Mouse (Mus musculus): ENCODE measurements around the gene Sdk2. TPM values are rescaled to one million over a fixed set of nuclear protein-coding genes. Genes with fewer than 3 reads are reported as not detected.

Gene Sdk2
- total RNA-seq, 2 experiments from 2014 or later: 26.2 to 33.6 TPM

GRCm38 (mm10) chr11:113992894-113993293 lies 74.0 kb downstream of the Sdk2 start:
- DNase-seq (ENCODE audit: low spot score in 2 of 2): no peak

- DNase-seq (ENCODE audit: low spot score in 2 of 2): no peak
Measured at GRCm38 (mm10) chr11:113991886-113992285, 75.0 kb downstream of the Sdk2 start.

- peak; percentile 85 to 86 for DNase-seq (ENCODE audit: low spot score in 2 of 2)
Measured at GRCm38 (mm10) chr11:113990466-113990865, 76.4 kb downstream of the Sdk2 start.

GRCm38 (mm10) chr11:113990065-113990464 lies 76.8 kb downstream of the Sdk2 start:
- no peak for DNase-seq (ENCODE audit: low spot score in 2 of 2)

- DNase-seq (ENCODE audit: low spot score in 2 of 2): no peak
Measured at GRCm38 (mm10) chr11:113985826-113986416, 80.9 kb downstream of the Sdk2 start.

- DNase-seq (ENCODE audit: low spot score in 2 of 2): peak; percentile 26 to 41
Measured at GRCm38 (mm10) chr11:113981732-113982503, 84.9 kb downstream of the Sdk2 start.

- no peak for DNase-seq (ENCODE audit: low spot score in 2 of 2)
Measured at GRCm38 (mm10) chr11:113981088-113981487, 85.8 kb downstream of the Sdk2 start.

- no peak for DNase-seq (ENCODE audit: low spot score in 2 of 2)
Measured at GRCm38 (mm10) chr11:113978318-113978717, 88.5 kb downstream of the Sdk2 start.

GRCm38 (mm10) chr11:113975667-113975970 lies 91.2 kb downstream of the Sdk2 start:
- DNase-seq (ENCODE audit: low spot score in 2 of 2): no peak

GRCm38 (mm10) chr11:113974876-113975666 lies 91.8 kb downstream of the Sdk2 start:
- DNase-seq (ENCODE audit: low spot score in 2 of 2): no peak

GRCm38 (mm10) chr11:113972517-113972872 lies 94.4 kb downstream of the Sdk2 start:
- peak in 1 of 2 experiments; percentile 13 for DNase-seq (ENCODE audit: low spot score in 2 of 2)

GRCm38 (mm10) chr11:113971609-113972516 lies 95.0 kb downstream of the Sdk2 start:
- DNase-seq (ENCODE audit: low spot score in 2 of 2): peak; percentile 67 to 68

- DNase-seq (ENCODE audit: low spot score in 2 of 2): no peak
Measured at GRCm38 (mm10) chr11:113970026-113970425, 96.8 kb downstream of the Sdk2 start.

- no peak for DNase-seq (ENCODE audit: low spot score in 2 of 2)
Measured at GRCm38 (mm10) chr11:113965214-113965613, 101.6 kb downstream of the Sdk2 start.

GRCm38 (mm10) chr11:113962751-113963150 lies 104.1 kb downstream of the Sdk2 start:
- DNase-seq (ENCODE audit: low spot score in 2 of 2): no peak

GRCm38 (mm10) chr11:113951616-113951988 lies 115.2 kb downstream of the Sdk2 start:
- peak in 1 of 2 experiments; percentile 15 for DNase-seq (ENCODE audit: low spot score in 2 of 2)

- DNase-seq (ENCODE audit: low spot score in 2 of 2): no peak
Measured at GRCm38 (mm10) chr11:113950904-113951615, 115.8 kb downstream of the Sdk2 start.

GRCm38 (mm10) chr11:113948676-113949075 lies 118.2 kb downstream of the Sdk2 start:
- peak in 1 of 2 experiments; percentile 56 for DNase-seq (ENCODE audit: low spot score in 2 of 2)

GRCm38 (mm10) chr11:113942101-113942735 lies 124.6 kb downstream of the Sdk2 start:
- no peak for DNase-seq (ENCODE audit: low spot score in 2 of 2)

- no peak for DNase-seq (ENCODE audit: low spot score in 2 of 2)
Measured at GRCm38 (mm10) chr11:113933678-113934077, 133.2 kb downstream of the Sdk2 start.
